Mouse (Mus musculus) adipocyte (in vitro differentiated cells): ENCODE data around the gene Trim59.
A peak's percentile ranks its signal among the peaks of the same experiment; 100 is the strongest.
"Not testable (repeated sequence)": the region's sequence is repeated elsewhere in the genome, so short reads cannot be mapped to it uniquely, and the experiment has no call there.

Experiments
- DNase-seq: peaks from one replicate; pipeline ENCODE4 v3.0.0-alpha.2; 2016; ENCODE audit warnings: low spot score

Trim59 gene

GRCm38 (mm10) chr3:69044645-69045399 lies at the start of gene Trim59:
Gene Trim59, minus strand, starts transcription at chr3:69044755.
- peak; percentile 83 for DNase-seq

DNA sequence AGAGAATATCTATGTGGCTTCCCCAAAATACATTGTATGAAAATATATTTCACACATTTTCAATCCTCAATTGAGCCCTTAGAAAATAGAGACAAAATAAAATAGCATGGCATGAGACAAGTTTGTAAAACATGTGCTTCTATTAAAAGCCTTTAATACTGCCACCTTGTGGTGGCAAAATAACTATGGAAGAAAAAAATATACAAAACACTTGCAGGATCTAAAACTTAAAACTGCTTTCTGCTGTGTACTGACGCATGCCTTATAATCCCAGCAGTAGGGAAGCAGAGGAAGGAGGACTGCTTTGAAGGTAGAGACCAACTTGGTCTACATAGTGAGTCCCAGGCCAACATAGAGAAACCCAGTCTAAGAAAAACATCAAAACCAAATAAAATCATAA lies 19.4 kb upstream of the Trim59 start:
- peak; percentile 65 for DNase-seq

DNA sequence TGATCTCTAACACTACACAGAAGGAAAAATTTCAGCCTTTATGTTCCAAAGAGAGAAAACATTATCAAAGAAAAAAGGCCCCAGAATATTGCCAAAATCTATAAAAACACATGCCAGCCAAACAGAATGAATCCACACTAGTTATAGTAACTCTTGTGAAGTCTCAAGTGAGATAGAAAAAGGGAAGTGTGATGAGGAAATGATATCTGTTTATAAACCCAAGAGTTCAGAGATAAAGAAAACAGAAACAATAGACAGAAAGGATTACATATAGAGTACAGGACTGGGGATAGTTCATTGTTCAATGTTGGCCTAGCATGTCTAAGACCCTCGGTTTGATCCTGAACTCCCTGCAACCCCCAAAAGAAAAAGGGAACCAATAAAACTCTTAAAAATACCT lies 18.2 kb upstream of the Trim59 start:
- no peak for DNase-seq

GRCm38 (mm10) chr3:69060672-69061071 lies 16.1 kb upstream of the Trim59 start:
- DNase-seq = no peak

DNA sequence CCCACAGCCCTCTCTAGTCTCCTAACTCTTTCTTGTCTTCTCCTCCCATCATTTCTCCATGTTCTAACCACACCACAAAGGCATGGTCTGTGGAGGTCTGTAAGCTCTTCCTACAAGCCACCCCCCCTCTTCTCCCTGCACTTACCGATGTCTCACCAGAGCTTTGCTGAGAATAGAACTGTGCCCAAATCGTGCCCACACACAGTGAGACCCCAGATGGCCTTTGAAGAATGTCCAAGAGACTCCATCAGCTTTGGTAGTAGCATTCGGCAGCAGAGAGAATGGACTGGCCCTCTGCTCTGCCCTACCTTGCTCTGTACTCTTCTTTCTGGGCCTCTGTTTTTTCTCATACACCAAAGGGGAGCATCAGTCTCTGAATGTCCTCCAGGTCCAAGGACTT lies 11.3 kb upstream of the Trim59 start:
- DNase-seq = no peak

DNA sequence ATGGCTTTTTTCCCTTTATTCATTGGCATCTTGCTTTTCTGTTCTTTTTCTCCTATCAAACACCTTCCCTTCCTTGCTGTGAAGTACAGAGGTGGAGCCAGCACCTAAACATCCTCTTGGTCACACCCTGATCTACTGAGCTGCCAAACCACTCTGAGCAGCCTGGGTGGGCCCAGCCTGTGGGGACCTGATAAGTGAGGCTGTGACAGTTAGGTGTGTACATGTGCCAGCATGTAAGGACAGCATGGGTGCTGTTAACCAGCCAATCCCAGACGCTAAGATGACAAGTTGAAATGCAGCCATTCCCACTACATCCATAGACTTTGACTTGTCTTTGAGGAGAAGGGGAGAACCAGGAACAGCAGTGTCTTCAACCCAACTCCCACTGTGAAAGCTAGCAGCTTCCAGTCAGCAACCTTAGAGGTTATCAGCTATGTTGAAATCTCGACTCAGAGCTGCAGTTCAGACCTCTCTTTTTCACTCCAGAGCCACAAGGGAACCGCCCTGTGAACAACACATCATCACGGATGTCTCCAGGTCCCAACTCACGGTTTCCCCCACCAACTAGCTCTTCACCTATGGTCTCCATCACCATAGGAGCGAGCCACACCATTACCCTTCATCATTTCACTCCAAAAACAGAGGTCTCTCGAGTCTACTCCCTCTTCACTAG lies 10.3 kb upstream of the Trim59 start:
- DNase-seq = no peak

DNA sequence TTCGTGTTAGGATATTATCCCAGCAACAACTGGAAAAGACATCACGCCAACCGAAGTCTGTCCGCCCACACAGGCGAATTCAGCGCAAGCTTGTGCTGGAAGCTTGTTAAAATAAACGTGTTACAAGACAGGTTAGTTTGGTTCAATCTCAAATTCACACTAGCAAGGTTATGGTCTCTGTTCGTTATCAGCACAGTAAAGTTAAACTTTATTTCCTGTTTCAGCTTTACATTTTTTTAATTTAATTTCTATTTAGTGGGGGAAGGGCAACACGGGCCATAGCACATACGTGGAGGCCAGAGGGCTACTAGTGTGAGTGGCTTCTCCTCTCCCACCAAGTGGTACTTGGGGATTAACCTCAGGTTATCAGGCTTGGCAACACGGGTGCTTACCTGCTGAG lies 7.3 kb upstream of the Trim59 start:
- DNase-seq = no peak

DNA sequence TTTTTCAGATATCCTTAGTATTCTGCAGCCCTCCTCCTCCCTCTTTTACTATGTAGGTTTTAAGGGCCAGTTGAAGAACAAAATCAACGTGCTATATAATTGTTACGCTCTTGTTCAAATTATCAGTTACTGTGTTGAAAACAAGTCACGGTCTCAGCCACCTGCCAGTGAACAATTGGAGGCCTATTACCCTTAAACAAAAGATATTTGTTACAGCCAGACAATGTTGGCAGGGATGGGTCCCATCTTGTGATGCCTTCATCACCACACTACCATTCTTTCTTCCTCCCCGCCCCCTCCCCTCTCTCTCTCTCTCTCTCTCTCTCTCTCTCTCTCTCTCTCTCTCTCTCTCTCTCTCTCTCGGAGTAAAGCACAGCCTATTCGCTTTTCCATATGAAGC lies 4.5 kb upstream of the Trim59 start:
- DNase-seq = no peak

DNA sequence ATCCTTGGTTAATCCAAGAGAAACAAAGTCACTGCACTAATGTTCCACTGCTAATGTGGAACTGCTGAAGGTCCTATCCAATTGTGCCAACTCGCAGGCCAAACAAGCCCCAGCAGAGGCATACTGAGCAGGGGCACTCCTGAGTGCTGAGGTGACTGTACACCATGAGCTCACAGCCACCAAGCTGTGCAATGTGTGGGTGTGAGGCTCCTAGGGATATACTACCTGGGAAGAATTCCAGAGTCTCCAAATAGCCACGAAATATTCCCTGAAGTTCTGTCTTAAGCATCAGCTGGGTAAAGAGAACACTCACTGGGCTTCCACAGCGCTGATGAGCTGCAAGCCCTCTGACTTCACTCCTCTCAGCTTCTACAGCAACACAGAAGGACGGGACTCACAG lies 3.1 kb upstream of the Trim59 start:
- no peak for DNase-seq

DNA sequence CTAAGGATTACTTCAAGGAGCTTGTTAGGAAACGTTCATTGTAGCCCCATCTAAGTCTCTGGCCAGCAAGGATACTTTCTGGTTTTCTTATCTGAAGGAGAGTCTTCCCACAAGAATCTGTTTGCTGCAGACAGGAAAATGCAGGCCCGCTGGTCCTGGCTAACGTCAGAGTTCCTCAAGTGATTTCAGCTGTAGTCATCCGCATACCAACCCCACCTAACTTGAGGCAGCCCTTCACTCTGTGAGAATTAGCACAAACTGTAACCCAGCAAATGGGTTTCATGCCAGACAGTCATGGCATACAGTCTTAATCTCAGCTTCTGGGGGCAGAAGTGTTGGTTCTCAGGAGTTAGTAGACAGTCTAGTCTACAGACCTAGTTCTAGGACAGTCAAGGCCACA lies 2.0 kb upstream of the Trim59 start:
- DNase-seq = no peak

GRCm38 (mm10) chr3:69045750-69046149 lies 1.2 kb upstream of the Trim59 start:
- DNase-seq = peak; percentile 14

GRCm38 (mm10) chr3:69045400-69045703 lies 797 bp upstream of the Trim59 start:
- no peak for DNase-seq

GRCm38 (mm10) chr3:69044167-69044591 lies 376 bp downstream of the Trim59 start:
- DNase-seq = peak; percentile 23

GRCm38 (mm10) chr3:69041298-69041697 lies 3.3 kb downstream of the Trim59 start:
- no peak for DNase-seq

DNA sequence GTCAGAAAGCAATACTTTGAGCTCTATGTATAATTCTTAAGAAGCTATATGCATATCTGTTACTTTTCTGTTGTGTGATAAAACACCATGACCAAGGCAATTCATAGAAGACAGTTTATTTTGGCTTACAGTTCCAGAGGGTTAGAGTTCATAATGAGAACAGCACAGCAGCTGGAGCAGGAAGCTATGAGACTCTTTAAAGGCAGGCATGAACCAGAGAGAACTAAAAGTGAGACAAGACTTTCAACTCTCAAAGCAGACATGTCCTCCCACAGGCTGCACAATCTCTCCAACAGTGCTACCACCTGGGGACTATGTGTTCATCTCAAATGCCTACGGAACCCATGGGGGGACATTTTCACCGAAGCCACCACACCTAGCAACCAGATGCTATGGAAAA lies 4.5 kb downstream of the Trim59 start:
- peak; percentile 34 for DNase-seq

GRCm38 (mm10) chr3:69026133-69026783 lies 18.3 kb downstream of the Trim59 start:
- no peak for DNase-seq

DNA sequence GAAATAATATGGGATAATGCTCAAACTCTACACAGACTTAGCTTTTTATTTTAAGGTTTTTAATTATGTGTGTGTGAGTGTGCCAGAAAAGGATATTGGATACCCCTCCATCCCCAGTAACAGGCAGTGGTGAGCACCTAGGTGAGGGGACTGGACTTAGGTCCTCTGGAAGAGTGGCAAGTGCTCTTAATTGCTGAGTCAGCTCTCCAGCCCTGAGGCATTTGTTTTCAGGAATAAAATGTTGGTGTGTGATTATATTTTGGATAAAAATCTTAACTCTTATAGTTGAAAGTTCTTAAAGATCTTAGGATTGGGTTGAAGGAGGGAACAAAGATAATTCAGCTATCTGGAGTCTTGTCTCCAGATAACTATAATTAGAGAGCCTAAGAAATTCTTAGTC lies 23.8 kb downstream of the Trim59 start:
- DNase-seq = no peak

DNA sequence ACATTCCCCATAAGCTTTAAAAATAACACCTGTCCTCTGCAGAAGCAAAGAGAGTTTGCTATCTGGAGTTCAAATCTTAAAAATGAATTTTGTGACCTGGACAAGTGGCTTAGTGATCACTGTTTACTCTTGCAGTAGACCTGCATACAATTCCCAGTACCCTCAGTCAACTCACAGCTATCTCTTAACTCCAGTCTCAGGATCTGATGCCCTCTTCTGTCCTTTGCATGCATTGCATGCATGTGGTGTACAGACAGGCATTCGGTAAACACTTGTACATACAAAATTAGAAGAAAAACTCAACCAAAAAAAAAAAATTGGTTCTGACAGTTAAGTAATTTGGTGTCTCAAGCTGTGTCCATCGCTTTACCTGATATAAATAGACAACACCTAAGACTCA lies 24.3 kb downstream of the Trim59 start:
- DNase-seq = no peak

GRCm38 (mm10) chr3:69018635-69019034 lies 25.9 kb downstream of the Trim59 start:
- not testable (repeated sequence) for DNase-seq

- no peak for DNase-seq
Measured at GRCm38 (mm10) chr3:69017181-69017580, 27.4 kb downstream of the Trim59 start.

DNA sequence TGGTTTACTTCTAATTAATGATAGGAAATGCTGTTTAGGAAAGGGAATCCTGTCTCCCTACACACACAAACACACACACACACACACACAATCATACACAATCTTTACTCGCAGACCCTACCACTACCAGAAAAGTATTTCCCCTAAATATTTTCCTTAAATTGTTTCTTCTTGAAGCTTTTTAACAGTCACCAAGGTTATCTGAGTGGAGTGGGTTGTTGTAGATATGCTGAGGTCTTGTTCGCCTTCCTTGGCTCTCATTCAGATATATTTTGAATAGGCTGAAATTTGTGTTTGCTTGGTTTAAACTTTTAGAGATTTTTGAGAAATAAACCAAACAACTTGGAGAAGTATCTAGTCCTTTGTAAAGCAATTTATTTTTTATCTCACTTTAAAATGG lies 35.7 kb downstream of the Trim59 start:
- peak; percentile 28 for DNase-seq

- DNase-seq = peak; percentile 56
Measured at GRCm38 (mm10) chr3:69006246-69006760, 38.3 kb downstream of the Trim59 start.
